Mouse (Mus musculus) adrenal gland, adult (tissue): Measurements from ENCODE around the gene Gucy2d.

ENCODE experiments used
- DNase-seq, 2 experiments: peaks; one replicate each; pipeline ENCODE4 v3.0.0; 2022 to 2023; ENCODE audit warnings: low spot score in 1 of 2; ENCODE audit not compliant: inconsistent age in 2 of 2

Gene Gucy2d

DNA sequence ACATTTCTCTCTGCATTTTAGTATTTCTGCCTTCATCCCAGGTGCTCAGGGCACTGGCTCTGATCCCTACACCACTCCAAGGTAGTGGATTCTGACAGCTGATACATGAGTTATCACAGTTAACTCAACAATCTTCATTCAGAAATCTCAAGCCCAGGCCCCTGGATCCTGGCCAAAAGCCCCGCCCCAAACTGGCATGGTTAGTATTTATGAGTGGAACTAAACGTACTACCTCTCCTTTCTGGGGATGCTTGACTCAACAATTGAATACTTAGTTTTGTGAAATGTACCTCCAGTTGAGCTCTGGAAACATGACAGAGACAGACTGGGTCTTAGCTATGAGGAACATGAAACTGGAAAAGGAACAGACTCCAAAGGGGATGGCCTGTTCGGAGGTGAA lies 6.7 kb downstream of the Gucy2d start:
- DNase-seq = no peak

GRCm38 (mm10) chr7:98447585-98448308 lies 7.5 kb downstream of the Gucy2d start:
- peak in 1 of 2 experiments; percentile 71 for DNase-seq

- DNase-seq = no peak
Observed at GRCm38 (mm10) chr7:98448309-98448630, 8.1 kb downstream of the Gucy2d start.

DNA sequence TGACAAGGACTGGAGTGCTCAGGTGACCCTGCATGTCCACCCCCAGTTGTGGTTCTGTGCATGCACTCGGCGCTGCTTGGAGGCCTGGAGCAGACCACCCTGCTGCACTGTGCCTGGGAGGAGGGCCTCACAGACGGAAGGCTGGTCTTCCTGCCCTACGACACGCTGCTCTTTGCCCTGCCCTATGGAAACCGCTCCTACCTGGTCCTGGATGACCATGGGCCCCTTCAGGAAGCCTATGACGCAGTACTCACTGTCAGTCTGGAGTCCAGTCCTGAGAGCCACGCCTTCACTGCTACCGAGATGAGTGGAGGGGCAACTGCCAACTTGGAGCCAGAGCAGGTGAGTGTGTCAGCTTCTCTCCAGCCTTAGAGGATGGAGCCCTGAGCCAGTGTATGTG lies 9.5 kb downstream of the Gucy2d start:
- DNase-seq = no peak

- DNase-seq = peak; percentile 50 to 57
Observed at GRCm38 (mm10) chr7:98454397-98455120, 14.3 kb downstream of the Gucy2d start.

DNA sequence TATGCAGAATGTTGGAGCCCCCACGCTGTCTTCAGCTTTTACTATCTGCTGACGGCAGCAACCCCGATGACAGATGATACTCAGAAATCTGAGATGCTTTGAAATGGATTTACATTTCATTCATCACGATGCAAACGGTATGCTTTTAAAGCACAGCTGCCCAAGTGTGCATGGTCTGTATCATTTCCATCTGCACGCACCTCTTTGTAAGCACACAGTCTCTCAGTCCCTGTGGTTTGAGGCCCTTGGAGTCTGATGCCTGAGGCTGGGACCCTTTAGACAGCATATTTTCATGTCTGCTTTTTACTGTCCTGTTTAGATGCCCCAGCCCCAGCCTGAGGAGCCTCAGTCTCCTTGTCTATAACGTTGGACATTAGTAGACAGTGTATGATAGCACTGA lies 20.1 kb downstream of the Gucy2d start:
- DNase-seq = no peak

DNA sequence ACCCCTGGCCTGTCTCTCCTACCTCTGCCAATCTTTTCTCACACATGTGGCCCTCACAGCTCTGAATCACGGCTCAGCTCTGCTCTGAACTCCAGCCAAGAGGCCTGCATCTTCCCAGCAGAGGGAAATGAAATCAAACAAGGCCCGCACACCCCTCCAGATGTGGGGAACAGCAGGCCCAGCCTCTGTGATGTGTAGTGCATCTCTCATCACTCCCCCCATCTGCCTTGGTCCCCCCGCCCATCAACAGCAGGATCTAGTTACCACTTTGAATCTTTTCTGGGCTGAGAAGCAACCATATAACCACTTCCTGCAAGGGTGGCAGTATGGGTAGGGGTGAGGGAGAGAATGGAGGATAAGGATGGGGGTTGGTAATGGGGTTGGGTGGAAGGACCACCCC lies 28.9 kb downstream of the Gucy2d start:
- DNase-seq = no peak

GRCm38 (mm10) chr7:98472529-98472928 lies 32.3 kb downstream of the Gucy2d start:
- DNase-seq = peak in 1 of 2 experiments; percentile 55

GRCm38 (mm10) chr7:98474558-98474957 lies 34.3 kb downstream of the Gucy2d start:
- DNase-seq = no peak

DNA sequence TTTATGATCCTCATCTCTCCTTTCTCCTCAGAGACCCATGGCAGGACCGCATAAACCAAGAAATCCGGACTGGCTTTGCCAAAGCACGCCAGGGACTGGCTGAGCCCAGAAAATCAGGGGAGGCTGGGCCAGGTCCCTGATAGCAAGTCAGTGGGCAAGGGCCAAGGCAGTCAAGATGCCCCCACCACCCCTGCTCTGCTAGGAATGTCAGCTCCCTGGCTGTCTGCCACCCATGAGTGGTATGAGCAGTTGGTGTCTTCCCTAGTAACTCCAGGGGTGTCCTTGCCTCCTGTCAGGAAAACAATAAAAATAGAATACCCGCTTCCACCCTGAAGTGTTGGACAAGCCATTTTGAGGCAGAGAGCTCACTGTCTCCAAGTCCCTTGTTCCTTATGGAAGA lies 36.9 kb downstream of the Gucy2d start:
- DNase-seq = no peak

DNA sequence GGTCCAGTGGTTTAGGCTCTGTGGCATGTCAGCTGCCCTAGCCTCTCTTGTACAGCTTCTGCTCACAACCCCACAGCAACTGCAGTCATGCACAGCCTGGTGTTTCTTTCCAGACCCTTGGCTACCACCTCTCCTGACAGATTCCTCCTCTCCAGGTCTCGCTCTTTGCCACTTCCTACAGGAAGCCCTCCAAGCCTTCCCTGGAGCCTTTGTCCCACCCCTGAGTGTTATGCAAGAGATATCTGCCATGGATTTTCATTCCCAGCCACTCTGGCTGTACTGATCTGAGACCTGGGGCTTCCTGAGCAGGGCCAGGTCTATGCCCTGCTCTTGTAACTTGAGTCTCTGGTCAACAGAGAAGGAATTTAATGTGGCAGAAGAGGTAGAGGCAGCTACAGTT lies 40.3 kb downstream of the Gucy2d start:
- no peak for DNase-seq

GRCm38 (mm10) chr7:98481066-98481734 lies 41.0 kb downstream of the Gucy2d start:
- DNase-seq = peak; percentile 85 to 95

- DNase-seq = no peak
Observed at GRCm38 (mm10) chr7:98481861-98482260, 41.6 kb downstream of the Gucy2d start.

DNA sequence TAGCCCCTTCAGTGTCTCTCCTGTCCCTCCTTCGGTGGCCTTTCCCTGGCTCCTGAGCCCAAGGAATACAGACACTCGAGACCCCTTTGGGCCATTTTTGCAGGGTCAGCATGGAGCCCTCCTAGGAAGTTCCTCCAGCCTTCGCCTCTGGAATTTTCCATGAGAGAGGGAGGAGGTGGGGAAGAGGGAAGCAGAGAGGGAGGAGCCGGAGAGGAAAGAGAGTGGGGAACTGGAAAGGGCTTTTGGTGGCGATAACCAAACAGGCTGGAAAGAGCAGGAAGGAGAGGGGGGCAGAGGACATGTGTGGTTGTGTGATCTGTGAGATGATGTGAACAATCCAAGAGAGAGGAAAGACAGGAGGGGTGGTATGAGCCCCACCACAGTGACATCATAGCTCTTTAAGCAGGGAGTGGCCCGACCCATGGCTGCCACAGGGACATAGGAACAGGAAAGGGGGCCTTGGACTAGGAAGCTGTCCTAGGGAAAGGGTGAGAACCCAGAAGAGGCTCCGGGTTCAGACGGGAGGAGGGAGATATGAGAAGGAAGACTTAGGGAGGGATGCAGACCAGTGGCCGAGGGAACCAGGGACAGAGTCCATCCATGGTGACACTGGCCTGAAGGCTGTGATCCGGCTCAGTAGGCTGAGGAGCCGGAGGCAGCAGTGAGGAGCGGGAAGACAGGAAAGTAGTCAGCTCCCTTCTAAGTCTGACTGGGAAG lies 42.5 kb downstream of the Gucy2d start:
- peak in 1 of 2 experiments; percentile 66 for DNase-seq

GRCm38 (mm10) chr7:98483268-98483607 lies 43.0 kb downstream of the Gucy2d start:
- DNase-seq = no peak

GRCm38 (mm10) chr7:98484878-98485277 lies 44.7 kb downstream of the Gucy2d start:
- no peak for DNase-seq

- DNase-seq = no peak
Observed at GRCm38 (mm10) chr7:98485508-98485907, 45.3 kb downstream of the Gucy2d start.

GRCm38 (mm10) chr7:98486471-98486917 lies 46.3 kb downstream of the Gucy2d start:
- no peak for DNase-seq

- DNase-seq = no peak
Observed at GRCm38 (mm10) chr7:98487202-98487980, 47.2 kb downstream of the Gucy2d start.

DNA sequence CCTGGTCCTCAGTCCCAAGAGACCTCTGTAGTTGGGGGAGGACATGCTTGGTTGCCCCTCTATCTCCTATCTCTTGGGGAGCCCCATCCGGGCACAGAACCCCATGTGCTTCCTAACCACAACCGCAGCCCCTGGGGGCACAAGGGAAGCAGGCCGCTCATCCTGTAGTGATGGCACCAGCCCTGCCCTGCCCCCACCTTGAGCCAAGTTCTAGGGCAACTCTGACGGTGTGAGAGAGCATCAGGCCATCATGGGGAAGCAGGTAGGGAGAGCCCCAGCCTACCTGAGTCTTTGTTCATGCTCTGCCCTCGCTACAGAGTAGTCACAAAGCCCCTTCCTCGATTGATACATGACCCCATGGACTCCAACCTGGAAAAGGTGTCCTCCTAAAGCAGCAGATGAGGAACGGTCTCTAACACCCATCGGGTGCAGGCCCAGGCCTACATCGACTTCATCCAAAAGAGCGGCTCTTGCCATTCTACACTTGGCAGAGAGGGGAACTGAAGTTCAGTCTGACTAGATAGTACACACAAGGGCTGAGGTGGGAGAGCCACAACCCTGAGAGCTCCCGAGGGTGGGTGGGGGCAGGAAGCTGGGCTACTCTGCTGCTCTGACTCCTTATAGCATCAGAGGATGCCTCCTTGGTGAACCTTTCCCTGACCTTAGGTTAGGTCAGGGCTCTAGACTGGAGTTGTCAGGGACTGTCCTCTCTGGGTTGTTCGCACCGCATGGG lies 48.3 kb downstream of the Gucy2d start:
- DNase-seq = no peak
